Mouse (Mus musculus) R1 (cell line): ENCODE results near the gene 2310034G01Rik.

ENCODE experiments used
- DNase-seq: peaks from one replicate; pipeline ENCODE4 v3.0.0-alpha.2; 2018; ENCODE audit warnings: low read depth, low spot score

The 2310034G01Rik gene

GRCm38 (mm10) chr19:46328081-46329030 is 21.7 kb downstream of the 2310034G01Rik start, which contains the start of gene Fbxl15:
Fbxl15 (plus strand) TSS chr19:46328184.
- DNase-seq, result peak; percentile 98

GRCm38 (mm10) chr19:46327531-46328064 is 22.5 kb downstream of the 2310034G01Rik start:
- DNase-seq, result no peak

- DNase-seq, result peak; percentile 70
Measured at GRCm38 (mm10) chr19:46326756-46327305, 23.3 kb downstream of the 2310034G01Rik start, which contains the start of gene Psd. Psd (minus strand) TSS chr19:46327156.

GRCm38 (mm10) chr19:46326019-46326755 is 23.9 kb downstream of the 2310034G01Rik start:
- no peak for DNase-seq

GRCm38 (mm10) chr19:46324918-46325317 is 25.2 kb downstream of the 2310034G01Rik start:
- no peak for DNase-seq

- DNase-seq, result no peak
Measured at GRCm38 (mm10) chr19:46324366-46324765, 25.7 kb downstream of the 2310034G01Rik start.

- no peak for DNase-seq
Measured at GRCm38 (mm10) chr19:46323716-46324115, 26.4 kb downstream of the 2310034G01Rik start.

- no peak for DNase-seq
Measured at GRCm38 (mm10) chr19:46322996-46323572, 27.0 kb downstream of the 2310034G01Rik start.

GRCm38 (mm10) chr19:46322144-46322995 is 27.7 kb downstream of the 2310034G01Rik start:
- DNase-seq, result no peak

GRCm38 (mm10) chr19:46321101-46321943 is 28.8 kb downstream of the 2310034G01Rik start:
- DNase-seq, result peak; percentile 80

- DNase-seq, result no peak
Measured at GRCm38 (mm10) chr19:46320076-46320785, 29.9 kb downstream of the 2310034G01Rik start.

GRCm38 (mm10) chr19:46318586-46319378 is 31.3 kb downstream of the 2310034G01Rik start:
- DNase-seq, result peak; percentile 88

GRCm38 (mm10) chr19:46318031-46318471 is 32.1 kb downstream of the 2310034G01Rik start:
- no peak for DNase-seq

GRCm38 (mm10) chr19:46317546-46317885 is 32.6 kb downstream of the 2310034G01Rik start:
- no peak for DNase-seq

- DNase-seq, result no peak
Measured at GRCm38 (mm10) chr19:46316846-46317545, 33.1 kb downstream of the 2310034G01Rik start.

- DNase-seq, result no peak
Measured at GRCm38 (mm10) chr19:46315752-46316610, 34.1 kb downstream of the 2310034G01Rik start.
